Mouse (Mus musculus) midbrain, postnatal 0 days (tissue): ENCODE measurements around the gene Mob1b. TPM values are rescaled to one million over a fixed set of nuclear protein-coding genes. Genes with fewer than 3 reads are reported as not detected.

Experiments used
- ATAC-seq: fragments of 200-750 bp; cut with Nextera tagmentation; 2 replicates; pipeline ENCODE4 v1.8.0; 2017; ENCODE audit warnings: moderate number of reproducible peaks, mild to moderate bottlenecking, moderate TSS enrichment, moderate library complexity; ENCODE audit not compliant: low FRiP score
- DNase-seq: peaks from one replicate; pipeline ENCODE4 v3.0.0-alpha.2; 2015; ENCODE audit warnings: low spot score
- H3K27ac ChIP-seq: fragments of 300-500 bp; sonication (generic); 2 replicates; pipeline ENCODE4 v1.5.1; 2014; ENCODE audit warnings: low read depth, mild to moderate bottlenecking, low read length, mixed read lengths
- H3K27me3 ChIP-seq: fragments of 300-500 bp; sonication (generic); 2 replicates; pipeline ENCODE4 v1.6.1; 2014; ENCODE audit warnings: low read length, control low read depth, mixed read lengths; ENCODE audit not compliant: insufficient read depth
- H3K36me3 ChIP-seq: fragments of 300-500 bp; sonication (generic); 2 replicates; pipeline ENCODE4 v1.6.1; 2014; ENCODE audit warnings: low read length, control low read depth, mixed read lengths; ENCODE audit not compliant: insufficient read depth
- H3K4me1 ChIP-seq: fragments of 300-500 bp; sonication (generic); 2 replicates; pipeline ENCODE4 v1.6.1; 2014; ENCODE audit warnings: mild to moderate bottlenecking, control low read depth, antibody characterized with exemption, low read length, mixed read lengths; ENCODE audit not compliant: insufficient read depth
- H3K4me2 ChIP-seq: fragments of 300-500 bp; sonication (generic); 2 replicates; pipeline ENCODE4 v1.6.1; 2014; ENCODE audit warnings: low read depth, mild to moderate bottlenecking, low read length, mixed read lengths; ENCODE audit not compliant: poor library complexity, severe bottlenecking
- H3K4me3 ChIP-seq: fragments of 300-500 bp; sonication (generic); 2 replicates; pipeline ENCODE4 v1.5.1; 2014; ENCODE audit warnings: low read depth, mild to moderate bottlenecking, low read length, moderate library complexity
- H3K9ac ChIP-seq: fragments of 300-500 bp; sonication (generic); replicated peaks from 2 replicates; pipeline ENCODE4 v1.6.1; 2014; ENCODE audit warnings: mild to moderate bottlenecking, low read length, moderate library complexity, mixed read lengths; ENCODE audit not compliant: poor library complexity, severe bottlenecking
- H3K9me3 ChIP-seq: fragments of 300-500 bp; sonication (generic); 2 replicates; pipeline ENCODE4 v1.6.1; 2016; ENCODE audit warnings: low read length, control low read depth
- CTCF ChIP-seq: IDR thresholded peaks from 2 replicates; pipeline ENCODE4 v1.5.1; 2016; ENCODE audit warnings: antibody characterized with exemption, mild to moderate bottlenecking
- WGBS: fragments of 180-500 bp; shearing (Covaris S2); extraction: QIAGEN DNeasy Blood & Tissue Kit; methylation state at CpG from one replicate; pipeline ENCODE4 v1.1.7; 2014; 5-methylcytosine and 5-hydroxymethylcytosine counted together
- polyA plus RNA-seq: library from polyadenylated mRNA; unstranded; fragments of >200 nt; fragmentation: Nextera tagmentation; extraction: Ambion mirVana; gene quantifications from 2 replicates; pipeline ENCODE4 v1.2.1, GENCODE M21; 2015
- total RNA-seq: library from RNA; depleted of rRNA; stranded (reverse); fragments of >200 nt; gene quantifications from 2 replicates; pipeline ENCODE4 v1.2.3, GENCODE M21; 2014

The Mob1b gene
- total and polyA plus RNA-seq, 2 experiments from 2014 or later = 7.5 to 10.9 TPM

DNA sequence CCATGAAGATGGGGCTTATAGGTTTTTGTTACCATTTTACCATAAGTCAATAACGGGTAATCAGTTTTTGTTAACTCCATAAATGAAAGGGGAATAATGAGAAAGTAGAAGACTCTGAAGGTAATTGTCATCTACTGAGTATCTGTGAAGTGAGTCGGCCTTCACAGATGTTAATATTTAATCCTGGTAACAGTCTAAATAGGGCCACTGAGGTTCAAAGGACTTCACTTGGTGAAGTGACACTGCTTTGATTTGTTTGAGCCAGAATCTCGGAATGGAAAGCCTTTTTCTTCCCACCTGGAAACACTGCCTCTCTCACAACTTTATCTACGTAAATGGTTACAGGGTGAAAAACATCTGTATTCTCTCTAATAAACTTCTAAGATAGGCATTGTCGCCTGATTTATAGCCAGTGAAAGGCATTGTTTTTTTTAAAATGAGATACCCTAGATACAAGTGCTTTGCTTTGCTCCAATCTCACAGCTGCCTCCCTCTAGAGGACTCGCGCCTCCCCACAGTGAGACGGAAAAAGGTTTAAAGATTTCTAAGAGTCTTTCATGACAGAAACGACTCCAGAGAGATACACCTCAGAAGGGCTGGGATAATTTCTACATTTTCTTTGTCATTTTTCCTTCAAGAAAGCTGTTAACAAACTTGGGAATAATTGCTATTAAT lies 75.4 kb downstream of the Mob1b start:
- no peak overlapping the region for H3K4me3 ChIP-seq
- WGBS = 53% methylated on average over 9 of the region's 9 CpGs
- no peaks in the 10 kb centered on the region for H3K36me3 ChIP-seq
- no peak overlapping the region for H3K27ac ChIP-seq
- H3K4me2 ChIP-seq = no peak overlapping the region
- H3K4me1 ChIP-seq = no peaks in the 10 kb centered on the region
- ATAC-seq = no peak
- no peaks in the 10 kb centered on the region for H3K9me3 ChIP-seq
- H3K27me3 ChIP-seq = no peaks in the 10 kb centered on the region
- DNase-seq = no peak
- H3K9ac ChIP-seq = no peak overlapping the region
- TF ChIP-seq CTCF = no peak

DNA sequence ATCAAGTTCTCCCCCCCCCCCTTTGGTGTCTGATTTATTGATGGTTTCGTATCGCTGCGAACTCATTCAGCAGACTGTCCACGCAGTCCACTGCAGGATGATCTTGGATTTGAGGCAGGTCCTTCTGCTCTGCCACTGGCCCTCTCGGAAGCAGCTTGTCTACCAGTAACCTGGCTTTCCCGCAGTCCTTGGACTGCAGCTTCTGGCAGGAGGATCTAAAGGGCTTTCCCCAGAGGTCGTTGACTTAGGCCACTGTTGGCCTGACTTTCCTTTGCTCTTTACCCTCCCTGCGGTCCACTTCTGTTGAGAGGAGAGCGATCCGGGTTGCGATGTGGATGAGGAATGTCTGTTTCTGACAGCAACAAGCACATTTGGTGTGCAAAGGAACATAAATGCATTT lies 75.9 kb downstream of the Mob1b start:
- no peaks in the 10 kb centered on the region for H3K4me1 ChIP-seq
- TF ChIP-seq CTCF = no peak
- no peak overlapping the region for H3K4me3 ChIP-seq
- no peak for ATAC-seq
- WGBS = 75% methylated on average over 11 of the region's 11 CpGs
- H3K9ac ChIP-seq = no peak overlapping the region
- DNase-seq = no peak
- H3K27me3 ChIP-seq = no peaks in the 10 kb centered on the region
- H3K9me3 ChIP-seq = no peaks in the 10 kb centered on the region
- no peaks in the 10 kb centered on the region for H3K36me3 ChIP-seq
- no peak overlapping the region for H3K4me2 ChIP-seq
- H3K27ac ChIP-seq = no peak overlapping the region

DNA sequence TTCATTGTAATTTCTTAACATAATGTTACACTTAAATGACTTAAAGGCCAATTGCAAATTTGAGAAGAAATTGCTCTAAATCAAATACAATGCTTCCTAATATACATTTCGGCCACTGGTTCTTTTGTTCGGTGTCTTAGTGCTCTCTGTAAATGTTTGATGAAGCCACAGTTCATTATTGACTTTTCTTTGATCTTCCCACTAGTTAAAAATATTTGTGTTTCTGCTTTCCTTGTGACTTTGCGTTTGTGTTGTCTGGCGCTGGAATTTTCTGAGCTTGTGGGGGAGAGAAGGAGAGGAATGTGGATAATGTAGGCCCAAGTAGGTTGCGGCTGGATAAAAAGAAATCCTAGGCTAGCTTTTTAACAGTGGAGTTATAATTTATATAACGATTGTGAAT lies 76.5 kb downstream of the Mob1b start:
- no peak for TF ChIP-seq CTCF
- Histone ChIP-seq H3K4me1 (no peaks in the 10 kb centered on the region), H3K4me2 (no peak overlapping the region), H3K9me3 (no peaks in the 10 kb centered on the region), H3K27ac (no peak overlapping the region), H3K4me3 (no peak overlapping the region), H3K27me3 (no peaks in the 10 kb centered on the region), H3K36me3 (no peaks in the 10 kb centered on the region), H3K9ac (no peak overlapping the region)
- ATAC-seq (no peak), DNase-seq (no peak)
- WGBS = 87% methylated on average over 6 of the region's 6 CpGs

DNA sequence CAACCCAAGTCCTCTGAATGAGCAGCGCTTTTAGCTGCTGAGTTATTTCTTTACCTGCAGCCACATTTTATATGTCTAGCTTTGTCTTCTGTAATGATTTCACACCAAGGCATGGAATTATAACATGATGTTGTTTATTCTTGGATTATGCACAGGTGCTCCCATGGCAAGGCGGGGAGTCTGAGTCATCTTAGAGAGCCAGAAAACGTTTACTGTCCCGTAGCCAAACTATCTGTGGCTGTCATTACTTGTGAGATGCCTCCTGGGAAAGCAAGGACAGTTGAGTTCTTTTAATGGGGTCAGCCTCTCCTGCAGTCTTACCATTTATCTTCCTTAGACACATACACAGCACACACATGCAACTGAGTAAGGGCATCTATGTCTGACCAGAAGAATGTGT lies 85.0 kb downstream of the Mob1b start:
- Histone ChIP-seq H3K9ac (no peak overlapping the region), H3K4me3 (no peak overlapping the region), H3K36me3 (no peaks in the 10 kb centered on the region), H3K9me3 (no peaks in the 10 kb centered on the region), H3K4me2 (no peak overlapping the region), H3K27me3 (no peaks in the 10 kb centered on the region), H3K4me1 (no peaks in the 10 kb centered on the region), H3K27ac (no peak overlapping the region)
- DNase-seq = no peak
- no peak for TF ChIP-seq CTCF
- no peak for ATAC-seq
- WGBS = 91% methylated on average over 4 of the region's 4 CpGs

DNA sequence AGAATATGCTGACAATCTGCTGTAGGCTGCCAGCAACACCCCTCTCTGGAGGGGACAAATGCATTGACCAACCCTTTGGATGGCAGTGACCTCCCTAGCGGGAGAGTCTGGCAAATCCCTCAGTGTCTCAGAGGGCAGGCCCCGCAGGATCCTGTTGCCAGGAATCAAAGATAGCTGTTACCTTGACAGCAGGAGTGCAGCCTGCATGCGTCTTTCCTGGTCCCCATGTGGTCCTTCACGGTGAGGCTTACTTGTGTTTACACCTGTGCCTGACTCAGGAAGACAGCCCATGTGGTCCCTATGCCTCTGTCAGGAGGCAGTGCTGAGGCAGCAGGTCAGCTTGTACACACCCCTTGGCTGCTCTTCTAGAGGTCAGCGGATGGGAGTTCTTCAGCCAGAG lies 85.6 kb downstream of the Mob1b start:
- Histone ChIP-seq H3K9me3 (no peaks in the 10 kb centered on the region), H3K4me3 (no peak overlapping the region), H3K9ac (no peak overlapping the region), H3K4me1 (no peaks in the 10 kb centered on the region), H3K4me2 (no peak overlapping the region), H3K27me3 (no peaks in the 10 kb centered on the region), H3K36me3 (no peaks in the 10 kb centered on the region), H3K27ac (no peak overlapping the region)
- WGBS = 22% methylated on average over 5 of the region's 5 CpGs
- TF ChIP-seq CTCF = no peak
- ATAC-seq = peak; percentile 60
- no peak for DNase-seq

DNA sequence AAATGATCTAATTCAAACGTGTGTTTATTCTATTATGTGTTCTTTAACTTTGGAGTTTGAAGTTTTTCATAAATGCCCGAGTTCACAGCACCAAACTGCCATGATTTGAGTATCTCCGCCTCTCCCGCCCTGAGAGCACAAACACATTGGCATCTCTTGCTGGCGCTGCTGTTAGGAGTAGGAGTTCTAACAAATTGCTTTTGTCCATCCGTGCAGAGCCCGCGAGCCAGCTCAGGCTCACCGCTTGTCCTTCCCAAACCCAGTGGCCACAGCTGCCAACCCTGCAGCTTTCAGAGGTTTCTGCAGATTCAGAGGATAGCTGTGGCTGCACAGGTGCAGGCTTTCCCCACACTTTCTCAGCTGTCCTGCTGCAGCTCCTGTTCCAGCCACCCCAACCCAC lies 86.7 kb downstream of the Mob1b start:
- H3K27ac ChIP-seq = no peak overlapping the region
- ATAC-seq = no peak
- H3K4me3 ChIP-seq = no peak overlapping the region
- H3K4me2 ChIP-seq = no peak overlapping the region
- H3K27me3 ChIP-seq = no peaks in the 10 kb centered on the region
- H3K9me3 ChIP-seq = no peaks in the 10 kb centered on the region
- H3K4me1 ChIP-seq = no peaks in the 10 kb centered on the region
- H3K36me3 ChIP-seq = no peaks in the 10 kb centered on the region
- H3K9ac ChIP-seq = no peak overlapping the region
- peak; percentile 32 for DNase-seq
- 31% methylated on average over 9 of the region's 9 CpGs for WGBS
- no peak for TF ChIP-seq CTCF
